9 mouse cellular contexts compared by ENCODE assay signal in the genomic region with DNA sequence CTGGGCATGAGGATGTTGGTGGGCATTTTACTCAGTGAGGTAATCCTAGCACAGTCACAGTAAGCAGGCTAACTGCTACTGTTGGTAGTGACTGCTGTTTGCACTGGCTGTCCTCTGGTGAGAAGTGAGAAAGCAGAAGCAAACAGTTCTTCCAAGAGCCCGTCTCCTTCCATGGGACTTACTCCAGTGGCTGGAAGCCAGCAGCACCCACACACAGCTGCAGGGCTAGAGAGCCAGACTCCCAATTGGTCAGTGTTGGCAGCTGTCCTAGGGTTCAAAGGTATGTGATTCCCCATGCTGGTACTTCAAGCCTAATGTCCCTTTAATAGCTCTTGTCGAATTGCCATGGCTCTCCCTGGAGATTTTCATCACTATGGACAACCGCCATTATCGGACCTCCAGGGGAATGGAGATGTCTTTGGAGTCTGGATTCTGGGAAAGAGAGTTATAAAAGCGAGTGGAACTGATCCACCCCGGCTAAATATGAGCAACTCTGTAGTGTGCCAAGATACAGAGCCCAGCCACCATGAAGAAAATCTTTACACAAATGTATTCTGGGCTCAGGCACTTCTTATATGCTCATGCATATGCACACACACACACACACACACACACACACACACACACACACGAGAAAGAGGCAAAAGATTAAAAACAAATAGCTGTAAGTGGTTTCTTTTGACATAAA. TPM values are rescaled to one million over a fixed set of nuclear protein-coding genes. Genes with fewer than 3 reads are reported as not detected.
DNase-seq lines count a peak whose midpoint lies in the region; ATAC-seq lines count a peak whose summit lies in the region.
"Had no signal": no experiment of that assay in that cellular context is flagged by ENCODE, and none has a peak within 500 bp of the region (broad histone marks: within the 10 kb centered on the region; RNA-seq: fewer than 3 reads in every experiment).

No protein-coding gene starts in this region.

- no peak overlapping the region for H3K4me3 ChIP-seq in hindbrain, embryonic 15.5 days

- peak; percentile 24 to 30 for DNase-seq in cerebellum, postnatal 14 days
- DNase-seq in urinary bladder, adult 2 months (ENCODE audit: low spot score): peak; percentile 22
- DNase-seq in urinary bladder, postnatal 10 days (ENCODE audit: low spot score): no peak
- peak; percentile 85 for DNase-seq in lung, postnatal 10 days
- DNase-seq in telencephalon, adult 2 months (ENCODE audit: low read depth, low spot score): peak; percentile 55

- H3K27me3 ChIP-seq in hindbrain, embryonic 15.5 days: no peaks in the 10 kb centered on the region

- no peak overlapping the region for H3K4me2 ChIP-seq in hindbrain, embryonic 15.5 days

- no peaks in the 10 kb centered on the region for H3K36me3 ChIP-seq in hindbrain, embryonic 15.5 days

- 43% methylated on average over 7 of the region's 7 CpGs for WGBS in hindbrain, embryonic 15.5 days

- H3K4me1 ChIP-seq in hindbrain, embryonic 15.5 days (replicated peaks): peaks cover 5% of the 10 kb centered on the region; the same call in 1 of the 2 replicates

- H3K9ac ChIP-seq in hindbrain, embryonic 15.5 days: no peak overlapping the region
- H3K9ac ChIP-seq: liver, embryonic 14.5 days had no signal

- H3K27ac ChIP-seq in hindbrain, embryonic 15.5 days (replicated peaks): no peak overlapping the region
- H3K27ac ChIP-seq: liver, embryonic 14.5 days had no signal

- H3K9me3 ChIP-seq in hindbrain, embryonic 15.5 days: no peaks in the 10 kb centered on the region

- ATAC-seq in cerebellum, adult (ENCODE audit: insufficient number of reproducible peaks, low FRiP score, low TSS enrichment): no peak
- ATAC-seq in hindbrain, embryonic 15.5 days (ENCODE audit: low FRiP score, low read depth): peak; percentile 89; the same call in 1 of the 2 replicates
- no peak for ATAC-seq in granulocyte monocyte progenitor cell, adult 5-6 weeks (replicated peaks; ENCODE audit: poor library complexity, severe bottlenecking)

RNA-seq across cellular contexts. Expression of gene Rbm28, which starts 47.2 kb away (rescaled TPM):
- polyA plus RNA-seq in urinary bladder, adult 2 months (2012; rRNA removed): 30.5 and 37.1 TPM in 2 replicates
- 40.3 and 43.2 TPM in 2 replicates for polyA plus RNA-seq in hindbrain, embryonic 15.5 days (2015; fragmentation: Nextera tagmentation; extraction: Ambion mirVana)
- 47.7 and 84.2 TPM in 2 replicates for total RNA-seq in granulocyte monocyte progenitor cell, adult 5-6 weeks (2014; fragmentation: Nextera tagmentation)
- total RNA-seq in granulocyte monocyte progenitor cell, adult 5-6 weeks (2017): 58.5 and 59.9 TPM in 2 replicates

RNA-seq across cellular contexts. Expression of gene Lep, which starts 57.5 kb away (rescaled TPM):
- 1.4 and 4.8 TPM in 2 replicates for polyA plus RNA-seq in urinary bladder, adult 2 months (2012; rRNA removed)
- polyA plus RNA-seq in hindbrain, embryonic 15.5 days (2015; fragmentation: Nextera tagmentation; extraction: Ambion mirVana): not detected in 2 replicates
- not detected in 2 replicates for total RNA-seq in granulocyte monocyte progenitor cell, adult 5-6 weeks (2014; fragmentation: Nextera tagmentation)
- total RNA-seq in granulocyte monocyte progenitor cell, adult 5-6 weeks (2017): not detected in 2 replicates
- polyA plus RNA-seq: liver, embryonic 14.5 days had no signal
